Mouse (Mus musculus) kidney, embryonic 14.5 days (tissue): ENCODE measurements around the gene Bcl2l11. TPM values are rescaled to one million over a fixed set of nuclear protein-coding genes. Genes with fewer than 3 reads are reported as not detected.

Experiments
- ATAC-seq: fragments of 200-750 bp; cut with Nextera tagmentation; 2 replicates; pipeline ENCODE4 v1.8.0; 2017; ENCODE audit warnings: moderate number of reproducible peaks, mild to moderate bottlenecking, moderate TSS enrichment, moderate library complexity; ENCODE audit not compliant: low FRiP score, low TSS enrichment
- H3K27ac ChIP-seq: fragments of 300-500 bp; sonication (generic); 2 replicates; pipeline ENCODE4 v1.5.1; 2014; ENCODE audit warnings: low read depth, mild to moderate bottlenecking, low read length, moderate library complexity, mixed read lengths
- H3K27me3 ChIP-seq: fragments of 300-500 bp; sonication (generic); 2 replicates; pipeline ENCODE4 v1.6.1; 2014; ENCODE audit warnings: mild to moderate bottlenecking, low read length; ENCODE audit not compliant: control insufficient read depth, insufficient read depth
- H3K36me3 ChIP-seq: fragments of 300-500 bp; sonication (generic); 2 replicates; pipeline ENCODE4 v1.6.1; 2014; ENCODE audit warnings: low read length, mixed read lengths; ENCODE audit not compliant: control insufficient read depth, insufficient read depth
- H3K4me1 ChIP-seq: fragments of 300-500 bp; sonication (generic); 2 replicates; pipeline ENCODE4 v1.6.1; 2014; ENCODE audit warnings: low read length, mixed read lengths; ENCODE audit not compliant: control insufficient read depth, insufficient read depth
- H3K4me2 ChIP-seq: fragments of 300-500 bp; sonication (generic); replicated peaks from 2 replicates; pipeline ENCODE4 v1.6.1; 2014; ENCODE audit warnings: low read depth, mild to moderate bottlenecking, low read length
- H3K4me3 ChIP-seq: fragments of 300-500 bp; sonication (generic); 2 replicates; pipeline ENCODE4 v1.5.1; 2014; ENCODE audit warnings: mild to moderate bottlenecking, low read length
- H3K9ac ChIP-seq: fragments of 300-500 bp; sonication (generic); 2 replicates; pipeline ENCODE4 v1.6.1; 2014; ENCODE audit warnings: low read depth, mild to moderate bottlenecking, low read length, moderate library complexity
- H3K9me3 ChIP-seq: fragments of 300-500 bp; sonication (generic); 2 replicates; pipeline ENCODE4 v1.6.1; 2016; ENCODE audit warnings: low read length; ENCODE audit not compliant: control insufficient read depth
- WGBS: fragments of 180-500 bp; shearing (Covaris S2); extraction: QIAGEN DNeasy Blood & Tissue Kit; methylation state at CpG from one replicate; pipeline ENCODE4 v1.1.7; 2014; 5-methylcytosine and 5-hydroxymethylcytosine counted together
- polyA plus RNA-seq: library from polyadenylated mRNA; unstranded; fragments of >200 nt; fragmentation: Nextera tagmentation; extraction: Ambion mirVana; gene quantifications from 2 replicates; pipeline ENCODE4 v1.2.1, GENCODE M21; 2014

Bcl2l11 gene
- polyA plus RNA-seq, result 20.0 and 31.6 TPM in 2 replicates

- peak within 1 kb of the TSS; percentile 92 for H3K27ac ChIP-seq
- H3K4me2 ChIP-seq, result peak within 1 kb of the TSS; percentile 96
- peak; percentile 88 for ATAC-seq
- peaks cover 16% of the 10 kb centered on the region for H3K36me3 ChIP-seq
- H3K9ac ChIP-seq, result peak within 1 kb of the TSS; percentile 89
- under 1% methylated on average over 75 of the region's 76 CpGs for WGBS
- no peaks in the 10 kb centered on the region for H3K9me3 ChIP-seq
- peaks cover 6% of the 10 kb centered on the region; the same call in 1 of the 2 replicates for H3K27me3 ChIP-seq
- peak within 1 kb of the TSS; percentile 83 for H3K4me3 ChIP-seq
- peaks cover 38% of the 10 kb centered on the region for H3K4me1 ChIP-seq
Observed at GRCm38 (mm10) chr2:128125635-128126470, at the start of gene Bcl2l11. Bcl2l11 (plus strand) TSS chr2:128126038.

GRCm38 (mm10) chr2:128076936-128077335 lies 48.9 kb upstream of the Bcl2l11 start:
- H3K4me3 ChIP-seq, result no peak overlapping the region
- H3K9me3 ChIP-seq, result no peaks in the 10 kb centered on the region
- no peaks in the 10 kb centered on the region for H3K4me1 ChIP-seq
- no peak overlapping the region for H3K9ac ChIP-seq
- 84% methylated on average over 4 of the region's 4 CpGs for WGBS
- no peak for ATAC-seq
- no peaks in the 10 kb centered on the region for H3K36me3 ChIP-seq
- H3K4me2 ChIP-seq, result no peak overlapping the region
- H3K27ac ChIP-seq, result no peak overlapping the region
- H3K27me3 ChIP-seq, result no peaks in the 10 kb centered on the region

GRCm38 (mm10) chr2:128078859-128079258 lies 47.0 kb upstream of the Bcl2l11 start:
- H3K27ac ChIP-seq, result no peak overlapping the region
- H3K9ac ChIP-seq, result no peak overlapping the region
- H3K4me3 ChIP-seq, result no peak overlapping the region
- ATAC-seq, result peak; percentile 50
- 27% methylated on average over 5 of the region's 5 CpGs for WGBS
- no peak overlapping the region for H3K4me2 ChIP-seq
- no peaks in the 10 kb centered on the region for H3K36me3 ChIP-seq
- H3K4me1 ChIP-seq, result peaks cover 7% of the 10 kb centered on the region; the same call in 1 of the 2 replicates
- no peaks in the 10 kb centered on the region for H3K27me3 ChIP-seq
- no peaks in the 10 kb centered on the region for H3K9me3 ChIP-seq

GRCm38 (mm10) chr2:128079316-128079715 lies 46.5 kb upstream of the Bcl2l11 start:
- no peak for ATAC-seq
- Histone ChIP-seq H3K4me1 (peaks cover 10% of the 10 kb centered on the region; the same call in 1 of the 2 replicates), H3K9ac (no peak overlapping the region), H3K4me2 (no peak overlapping the region), H3K27ac (no peak overlapping the region), H3K36me3 (no peaks in the 10 kb centered on the region), H3K27me3 (no peaks in the 10 kb centered on the region), H3K9me3 (no peaks in the 10 kb centered on the region), H3K4me3 (no peak overlapping the region)
- 71% methylated on average over 6 of the region's 6 CpGs for WGBS

GRCm38 (mm10) chr2:128083844-128084243 lies 42.0 kb upstream of the Bcl2l11 start:
- Histone ChIP-seq H3K4me1 (peaks cover 27% of the 10 kb centered on the region; the same call in 1 of the 2 replicates), H3K4me3 (no peak overlapping the region), H3K9me3 (no peaks in the 10 kb centered on the region), H3K27me3 (no peaks in the 10 kb centered on the region), H3K9ac (no peak overlapping the region), H3K27ac (peak overlapping the region; percentile 38; the same call in 1 of the 2 replicates), H3K36me3 (no peaks in the 10 kb centered on the region), H3K4me2 (no peak overlapping the region)
- peak; percentile 63; the same call in 1 of the 2 replicates for ATAC-seq
- 2% methylated on average over 3 of the region's 3 CpGs for WGBS

- H3K27me3 ChIP-seq, result no peaks in the 10 kb centered on the region
- peaks cover 4% of the 10 kb centered on the region; the same call in 1 of the 2 replicates for H3K9me3 ChIP-seq
- H3K4me2 ChIP-seq, result no peak overlapping the region
- no peak overlapping the region for H3K27ac ChIP-seq
- ATAC-seq, result no peak
- no peak overlapping the region for H3K9ac ChIP-seq
- WGBS, result 73% methylated on average over 5 of the region's 5 CpGs
- H3K36me3 ChIP-seq, result no peaks in the 10 kb centered on the region
- H3K4me3 ChIP-seq, result no peak overlapping the region
- H3K4me1 ChIP-seq, result peaks cover 27% of the 10 kb centered on the region; the same call in 1 of the 2 replicates
Observed at GRCm38 (mm10) chr2:128084607-128085006, 41.2 kb upstream of the Bcl2l11 start.

GRCm38 (mm10) chr2:128085481-128085880 lies 40.4 kb upstream of the Bcl2l11 start:
- H3K4me1 ChIP-seq, result peaks cover 27% of the 10 kb centered on the region; the same call in 1 of the 2 replicates
- 95% methylated on average over 1 of the region's 1 CpGs for WGBS

GRCm38 (mm10) chr2:128086301-128086886 lies 39.4 kb upstream of the Bcl2l11 start:
- H3K4me2 ChIP-seq, result peak overlapping the region; percentile 4; the same call in 1 of the 2 replicates

More at GRCm38 (mm10) chr2:128085481-128085880, 40.4 kb upstream of the Bcl2l11 start:
- no peak for ATAC-seq
- H3K36me3 ChIP-seq, result no peaks in the 10 kb centered on the region
- peaks cover 4% of the 10 kb centered on the region; the same call in 1 of the 2 replicates for H3K9me3 ChIP-seq
- no peak overlapping the region for H3K27ac ChIP-seq
- no peak overlapping the region for H3K4me3 ChIP-seq
- no peak overlapping the region for H3K9ac ChIP-seq
- no peaks in the 10 kb centered on the region for H3K27me3 ChIP-seq
- no peak overlapping the region for H3K4me2 ChIP-seq

More at GRCm38 (mm10) chr2:128086301-128086886, 39.4 kb upstream of the Bcl2l11 start:
- peaks cover 32% of the 10 kb centered on the region; the same call in 1 of the 2 replicates for H3K4me1 ChIP-seq
- H3K27me3 ChIP-seq, result no peaks in the 10 kb centered on the region
- H3K9ac ChIP-seq, result no peak overlapping the region
- WGBS, result 18% methylated on average over 14 of the region's 14 CpGs
- H3K9me3 ChIP-seq, result peaks cover 4% of the 10 kb centered on the region; the same call in 1 of the 2 replicates
- no peak overlapping the region for H3K4me3 ChIP-seq
- H3K36me3 ChIP-seq, result no peaks in the 10 kb centered on the region
- no peak overlapping the region; the same call in 1 of the 2 replicates for H3K27ac ChIP-seq
- no peak for ATAC-seq
